Mouse (Mus musculus): ENCODE data around the gene Tbl2. TPM values are rescaled to one million over a fixed set of nuclear protein-coding genes. Genes with fewer than 3 reads are reported as not detected.

Gene Tbl2
- 7.2 and 9.7 TPM in 2 replicates for polyA plus RNA-seq (2012; rRNA removed)

GRCm38 (mm10) chr5:135149053-135149819, at the start of gene Tbl2:
TSS of gene Tbl2 (plus strand) at chr5:135149657.
- peak; percentile 95 for DNase-seq (ENCODE audit: low spot score)

DNA sequence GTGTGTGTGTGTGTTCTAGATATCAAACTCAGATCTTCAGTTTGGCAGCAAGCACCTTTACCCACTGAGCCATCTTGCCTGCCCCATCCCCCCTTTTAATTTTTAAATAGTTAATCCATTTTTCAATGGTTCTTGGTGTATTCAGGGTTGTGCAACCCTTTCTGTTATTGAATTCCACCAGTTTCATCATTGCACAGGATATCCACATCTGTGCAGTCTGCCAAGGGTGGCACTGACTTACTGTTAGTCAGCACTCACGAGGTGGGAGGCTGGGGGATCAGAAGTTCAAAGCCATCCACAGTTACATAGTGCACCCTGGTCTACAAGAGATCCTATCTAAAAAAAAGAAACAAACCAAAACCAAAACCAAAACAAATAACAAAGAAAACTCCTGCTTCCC, 48.5 kb upstream of the Tbl2 start:
- no peak for DNase-seq (ENCODE audit: low spot score)

DNA sequence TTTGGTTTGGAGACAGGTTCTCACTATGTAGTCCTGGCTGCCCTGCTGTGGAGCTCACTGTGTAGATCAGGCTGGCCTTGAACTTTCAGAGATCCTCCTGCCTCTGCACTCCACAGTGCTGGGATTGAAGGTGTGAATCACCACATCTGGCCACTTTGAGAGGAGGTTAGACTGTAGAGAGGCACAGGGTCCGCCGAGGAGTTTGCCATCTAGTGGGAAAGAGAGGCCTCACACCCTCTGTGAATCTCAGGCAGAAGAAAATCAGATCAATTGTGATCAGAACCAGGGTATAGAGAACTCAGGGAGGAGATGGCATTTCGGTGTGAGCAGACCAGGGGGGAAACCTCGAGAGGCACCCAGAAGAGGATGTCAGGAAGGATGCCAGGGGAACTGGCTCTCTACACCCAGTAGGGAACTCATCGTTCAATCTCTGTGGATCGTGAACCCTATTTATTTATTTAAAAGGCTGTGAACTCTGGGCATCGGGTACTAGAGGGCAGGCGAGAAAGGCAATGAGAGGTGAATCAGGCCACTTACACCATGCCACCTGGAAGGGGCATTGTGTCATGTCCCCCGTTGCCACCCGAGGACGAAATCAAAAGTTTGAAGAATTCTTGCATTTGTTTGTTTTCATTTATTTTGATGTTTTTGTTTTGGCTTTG, 45.3 kb upstream of the Tbl2 start:
- no peak for DNase-seq (ENCODE audit: low spot score)

GRCm38 (mm10) chr5:135106758-135107256, 42.6 kb upstream of the Tbl2 start:
- DNase-seq (ENCODE audit: low spot score), result peak; percentile 55

- DNase-seq (ENCODE audit: low spot score), result peak; percentile 35
These were observed 41.6 kb upstream of the Tbl2 start for GRCm38 (mm10) chr5:135107521-135108501.

GRCm38 (mm10) chr5:135109017-135109416, 40.4 kb upstream of the Tbl2 start:
- DNase-seq (ENCODE audit: low spot score), result no peak

DNA sequence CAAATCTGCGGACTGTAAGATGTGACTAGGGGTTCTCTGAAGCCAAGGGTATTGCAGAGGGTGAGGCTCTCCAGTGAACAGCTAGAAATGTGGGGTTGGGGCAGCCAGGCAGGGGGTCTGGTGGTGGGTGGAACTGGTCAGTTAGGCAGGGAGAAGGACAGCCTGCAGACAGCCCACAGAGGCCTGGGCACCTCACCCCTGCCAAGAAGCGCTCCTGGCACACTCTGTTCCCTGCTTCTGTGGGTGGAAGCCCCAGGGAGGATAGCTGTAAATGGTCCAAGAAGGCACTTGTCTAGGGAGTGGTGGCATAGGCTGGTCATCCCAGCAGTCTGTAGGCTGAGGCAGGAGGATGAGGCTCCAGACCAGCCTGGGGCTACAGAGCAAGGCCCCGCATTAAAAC, 40.0 kb upstream of the Tbl2 start:
- DNase-seq (ENCODE audit: low spot score), result no peak

DNA sequence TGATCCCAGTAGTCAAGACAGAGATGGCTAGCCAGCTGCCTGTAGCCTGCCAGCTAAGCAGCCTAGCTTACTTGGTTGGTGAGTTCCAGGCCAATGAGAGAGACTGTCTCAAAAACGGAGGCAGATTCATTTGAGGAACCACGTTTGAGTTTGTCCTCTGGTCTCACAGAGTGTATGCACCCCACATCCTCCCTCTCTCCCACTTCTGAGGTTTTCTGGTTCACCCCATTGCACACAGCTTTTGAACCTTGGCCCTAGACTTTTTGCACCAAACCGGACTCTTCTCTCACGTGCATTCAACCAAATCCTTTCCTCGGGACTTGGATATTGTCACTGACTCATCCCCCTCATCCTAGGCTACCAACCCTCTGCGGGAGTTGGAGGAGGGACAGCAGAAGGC, 39.5 kb upstream of the Tbl2 start:
- no peak for DNase-seq (ENCODE audit: low spot score)

DNA sequence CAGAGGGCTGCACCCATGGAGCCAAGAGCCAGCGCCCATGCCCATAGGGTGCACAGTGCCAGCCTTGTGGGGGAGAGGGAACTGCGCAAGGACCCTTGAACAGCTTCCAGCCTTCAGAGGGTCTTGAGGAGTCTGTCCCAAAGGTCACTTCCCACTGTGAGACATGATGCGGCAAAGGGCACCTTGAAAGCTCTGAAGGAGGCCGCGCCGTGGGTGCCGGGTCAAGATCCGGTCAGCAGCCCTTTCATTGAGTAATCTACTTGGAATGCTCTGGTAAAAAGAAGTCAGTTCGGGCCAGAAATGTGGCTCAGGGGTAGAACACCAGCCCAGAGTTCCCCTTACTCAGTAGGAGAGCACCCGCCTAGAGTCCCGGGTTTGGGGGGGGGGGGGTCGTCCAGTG, 35.7 kb upstream of the Tbl2 start:
- no peak for DNase-seq (ENCODE audit: low spot score)

DNA sequence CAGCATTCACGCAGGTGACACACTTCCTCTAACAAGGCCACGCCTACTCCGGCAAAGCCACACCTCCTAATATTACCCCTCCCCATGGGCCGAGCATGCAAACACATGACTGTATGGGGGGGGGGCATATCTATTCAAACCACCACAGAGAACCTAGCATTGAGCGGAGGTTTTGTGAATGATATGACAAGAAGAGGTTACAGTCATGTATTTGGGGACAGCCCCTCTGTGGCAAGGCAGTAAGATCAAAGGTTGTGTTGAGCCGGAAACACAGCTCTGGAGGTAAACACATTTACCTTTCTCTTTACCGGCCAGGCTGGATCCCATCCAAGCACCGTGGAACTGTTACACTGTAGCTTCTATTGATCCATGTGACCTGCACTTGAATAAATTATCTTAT, 34.2 kb upstream of the Tbl2 start:
- no peak for DNase-seq (ENCODE audit: low spot score)

DNA sequence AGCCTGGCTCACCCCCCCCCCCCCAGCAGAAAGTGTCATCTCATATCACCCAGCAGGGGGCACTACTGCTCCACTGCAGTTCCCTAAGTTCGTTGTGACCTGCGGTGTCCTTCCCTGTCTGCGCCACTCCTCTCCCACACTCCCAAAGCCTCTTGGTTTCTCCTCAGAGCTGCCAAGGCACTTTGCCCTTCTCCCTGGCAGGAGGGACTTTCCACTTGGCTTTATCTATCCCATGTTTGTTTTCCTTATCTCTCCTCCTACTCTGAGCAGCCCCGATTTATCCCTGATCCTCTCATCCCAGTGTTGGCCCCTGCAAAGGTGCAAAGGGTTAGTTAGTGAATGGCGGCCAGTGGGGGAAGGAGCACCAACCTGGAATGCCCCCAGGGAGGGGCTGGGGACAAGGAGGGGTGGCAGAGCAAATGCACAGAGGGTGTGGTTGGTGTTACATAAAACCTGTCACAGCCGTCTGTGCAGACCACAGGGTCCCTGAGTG, 30.8 kb upstream of the Tbl2 start:
- peak; percentile 47 for DNase-seq (ENCODE audit: low spot score)

GRCm38 (mm10) chr5:135120753-135121152, 28.7 kb upstream of the Tbl2 start:
- no peak for DNase-seq (ENCODE audit: low spot score)

DNA sequence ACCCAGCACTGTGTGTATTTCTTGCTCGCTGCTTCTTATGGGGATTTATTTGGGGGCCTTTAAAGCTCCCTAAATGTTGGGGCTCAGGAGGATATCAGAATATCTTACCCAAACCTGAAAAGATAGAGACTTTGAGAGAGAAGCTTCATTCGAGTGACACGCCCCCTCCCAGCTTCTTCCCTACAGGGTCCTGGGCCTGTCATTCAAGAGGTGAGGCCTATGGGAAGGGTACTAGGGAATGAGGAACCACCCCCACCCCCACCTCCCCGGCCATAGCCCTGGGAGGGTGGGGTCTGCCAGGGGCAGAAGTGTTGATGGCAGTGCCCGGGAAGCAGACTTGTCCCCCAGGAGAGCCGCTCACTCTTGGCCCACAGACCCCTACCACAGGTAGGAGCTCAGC, 23.3 kb upstream of the Tbl2 start:
- no peak for DNase-seq (ENCODE audit: low spot score)

- no peak for DNase-seq (ENCODE audit: low spot score)
These were observed 21.8 kb upstream of the Tbl2 start for GRCm38 (mm10) chr5:135127669-135128068.

- no peak for DNase-seq (ENCODE audit: low spot score)
These were observed 19.7 kb upstream of the Tbl2 start for GRCm38 (mm10) chr5:135129747-135130146.

- DNase-seq (ENCODE audit: low spot score), result no peak
These were observed 15.6 kb upstream of the Tbl2 start for GRCm38 (mm10) chr5:135133736-135134405.

DNA sequence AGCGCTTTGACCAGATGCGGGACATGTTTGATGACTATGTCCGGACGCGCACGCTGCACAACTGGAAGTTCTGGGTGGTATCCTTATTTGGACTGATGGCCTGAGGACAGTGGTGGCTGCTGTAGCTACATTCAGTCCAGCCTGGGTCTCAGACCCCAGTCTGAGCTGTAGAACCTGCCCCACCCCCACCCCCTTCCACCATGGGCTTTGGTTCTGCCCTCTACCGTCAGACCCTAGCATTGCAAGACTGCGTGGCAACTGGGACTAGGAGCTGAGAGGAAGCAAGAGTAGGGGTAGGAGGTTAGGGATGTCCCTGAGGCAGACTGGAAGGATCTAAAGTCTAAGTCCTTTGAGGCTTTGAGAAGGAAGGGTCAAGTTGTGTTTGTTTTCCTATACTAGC, 14.9 kb upstream of the Tbl2 start:
- DNase-seq (ENCODE audit: low spot score), result no peak

- no peak for DNase-seq (ENCODE audit: low spot score)
These were observed 9.6 kb upstream of the Tbl2 start for GRCm38 (mm10) chr5:135139881-135140280.

DNA sequence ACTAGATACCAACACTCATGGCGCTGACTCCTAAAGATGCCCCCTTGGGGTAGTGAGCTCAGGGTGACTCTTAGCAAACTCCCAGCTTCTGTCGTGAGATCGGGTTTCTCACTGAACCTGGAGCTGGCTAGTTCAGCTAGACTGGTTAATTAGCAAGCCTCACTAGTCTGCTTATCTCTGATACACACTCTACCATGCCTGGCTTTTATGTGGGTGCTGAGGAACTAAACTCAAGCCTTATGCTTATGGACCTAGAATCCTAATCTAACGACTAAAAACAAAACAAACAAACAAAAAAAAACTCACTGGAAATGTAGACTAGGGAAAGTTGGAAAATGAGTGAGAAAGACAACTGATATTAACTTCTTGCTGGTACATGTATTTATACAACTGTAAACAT, 5.0 kb upstream of the Tbl2 start:
- DNase-seq (ENCODE audit: low spot score), result no peak

GRCm38 (mm10) chr5:135145532-135145931, 3.9 kb upstream of the Tbl2 start:
- DNase-seq (ENCODE audit: low spot score), result no peak

GRCm38 (mm10) chr5:135145955-135146354, 3.5 kb upstream of the Tbl2 start:
- DNase-seq (ENCODE audit: low spot score), result no peak
